Mouse (Mus musculus) ES-E14 (cell line): Measurements from ENCODE around the gene Hoxa3. TPM values are rescaled to one million over a fixed set of nuclear protein-coding genes. Genes with fewer than 3 reads are reported as not detected.

Experiments
- DNase-seq: peaks from one replicate; pipeline ENCODE4 v3.0.0-alpha.2; 2013; ENCODE audit warnings: low read depth, low spot score
- H3K27ac ChIP-seq: 2 replicates; pipeline ENCODE4 v1.5.1; 2012; ENCODE audit warnings: low read depth, mild to moderate bottlenecking, low read length, moderate library complexity, mixed read lengths; ENCODE audit not compliant: poor library complexity, insufficient read depth, severe bottlenecking
- H3K36me3 ChIP-seq: 2 replicates; pipeline ENCODE4 v1.6.1; 2012; ENCODE audit warnings: mild to moderate bottlenecking, low read length, moderate library complexity, mixed read lengths; ENCODE audit not compliant: control insufficient read depth, poor library complexity, insufficient read depth, severe bottlenecking
- H3K4me1 ChIP-seq, 2 experiments: fragments of 150-350 bp in 1 of 2; sonication (generic) in 1 of 2; 2 replicates each; pipeline ENCODE4 v1.6.1; 2012; ENCODE audit warnings: low read length in 2 of 2, mild to moderate bottlenecking in 1 of 2, mixed read lengths in 1 of 2; ENCODE audit not compliant: control insufficient read depth in 2 of 2, insufficient read depth in 2 of 2, poor library complexity in 1 of 2
- H3K4me3 ChIP-seq, 2 experiments: fragments of 150-350 bp in 1 of 2; sonication (generic) in 1 of 2; 2 replicates each; pipeline ENCODE4 v1.5.1; 2012; ENCODE audit warnings: low read length in 2 of 2, low read depth in 1 of 2, mild to moderate bottlenecking in 1 of 2, mixed read lengths in 1 of 2; ENCODE audit not compliant: insufficient read depth in 1 of 2, poor library complexity in 1 of 2, severe bottlenecking in 1 of 2
- H3K9ac ChIP-seq: 2 replicates; pipeline ENCODE4 v1.6.1; 2012; ENCODE audit warnings: low read depth, mild to moderate bottlenecking, low read length, mixed read lengths; ENCODE audit not compliant: poor library complexity, insufficient read depth, severe bottlenecking
- H3K9me3 ChIP-seq: fragments of 150-350 bp; sonication (generic); 2 replicates; pipeline ENCODE4 v1.6.1; 2012; ENCODE audit warnings: low read depth, mild to moderate bottlenecking, low read length; ENCODE audit not compliant: control insufficient read depth, insufficient read depth
- CHD2 ChIP-seq: IDR thresholded peaks from 2 replicates; pipeline ENCODE4 v1.6.1; 2014; ENCODE audit warnings: mild to moderate bottlenecking, low read depth, low read length, inconsistent platforms
- HCFC1 ChIP-seq: IDR thresholded peaks from 2 replicates; pipeline ENCODE4 v1.6.1; 2012; ENCODE audit warnings: low read length, inconsistent platforms, borderline replicate concordance; ENCODE audit not compliant: insufficient read depth
- MAFK ChIP-seq: IDR thresholded peaks from 2 replicates; pipeline ENCODE4 v1.6.1; 2014; ENCODE audit warnings: mild to moderate bottlenecking, low read depth, low read length, inconsistent platforms; ENCODE audit not compliant: insufficient read depth
- ZC3H11A ChIP-seq: IDR thresholded peaks from 2 replicates; pipeline ENCODE4 v1.6.1; 2012; ENCODE audit warnings: low read depth, mild to moderate bottlenecking, inconsistent platforms, low read length, borderline replicate concordance
- ZNF384 ChIP-seq: IDR thresholded peaks from 2 replicates; pipeline ENCODE4 v1.6.1; 2012; ENCODE audit warnings: low read depth, low read length, inconsistent platforms
- in situ Hi-C, 2 experiments: fragments of 600-800 bp; cut with MboI; formaldehyde crosslinking; loops; one replicate each; pipeline ENCODE4 v1.15.1; 2025; ENCODE audit warnings: low sequenced_read_pairs in 2 of 2, inconsistent platforms in 1 of 2; ENCODE audit not compliant: unreplicated experiment in 2 of 2
- total RNA-seq: library from RNA; depleted of rRNA; stranded (reverse); fragments of 300-350 nt; gene quantifications from 2 replicates; pipeline ENCODE4 v1.2.3, GENCODE M21; 2012

Gene Hoxa3
- total RNA-seq, 1 experiment: 0.27 TPM

DNA sequence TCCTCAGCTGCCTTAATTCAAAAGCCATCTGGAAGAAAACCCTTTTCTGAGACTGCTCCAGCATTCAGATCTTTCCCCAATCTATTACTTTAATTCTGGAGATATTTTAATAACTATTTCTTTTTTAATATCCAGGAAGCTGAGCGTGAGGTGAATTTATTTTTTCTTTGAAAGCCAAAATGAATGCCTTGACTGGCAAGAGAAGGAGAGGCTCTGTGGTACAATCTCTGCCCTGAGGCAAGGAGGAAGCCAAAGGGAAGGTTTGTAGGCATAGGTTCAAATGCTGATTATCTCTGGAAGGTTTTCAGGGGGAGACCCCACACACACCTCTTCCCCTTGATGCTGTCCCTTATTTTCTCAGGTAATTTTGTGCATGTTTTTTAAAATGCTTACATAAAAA lies 46.0 kb downstream of the Hoxa3 start:
- Histone ChIP-seq H3K4me1 (peaks cover 0 to 9% of the 10 kb centered on the region in 2 experiments; a peak in 1 of 4 replicates), H3K9me3 (no peaks in the 10 kb centered on the region), H3K27ac (no peak overlapping the region), H3K4me3 (no peak overlapping the region), H3K9ac (no peak overlapping the region), H3K36me3 (no peaks in the 10 kb centered on the region)
- no peak for DNase-seq
- in situ Hi-C loops: loop anchor here (10.0 kb wide), 3 partner anchors 58 to 992 kb away; partner anchors contain the start of genes Hoxa7 (in 2 of the 2) and Evx1 (in 1 of the 2)
- TF ChIP-seq ZNF384: no peak

DNA sequence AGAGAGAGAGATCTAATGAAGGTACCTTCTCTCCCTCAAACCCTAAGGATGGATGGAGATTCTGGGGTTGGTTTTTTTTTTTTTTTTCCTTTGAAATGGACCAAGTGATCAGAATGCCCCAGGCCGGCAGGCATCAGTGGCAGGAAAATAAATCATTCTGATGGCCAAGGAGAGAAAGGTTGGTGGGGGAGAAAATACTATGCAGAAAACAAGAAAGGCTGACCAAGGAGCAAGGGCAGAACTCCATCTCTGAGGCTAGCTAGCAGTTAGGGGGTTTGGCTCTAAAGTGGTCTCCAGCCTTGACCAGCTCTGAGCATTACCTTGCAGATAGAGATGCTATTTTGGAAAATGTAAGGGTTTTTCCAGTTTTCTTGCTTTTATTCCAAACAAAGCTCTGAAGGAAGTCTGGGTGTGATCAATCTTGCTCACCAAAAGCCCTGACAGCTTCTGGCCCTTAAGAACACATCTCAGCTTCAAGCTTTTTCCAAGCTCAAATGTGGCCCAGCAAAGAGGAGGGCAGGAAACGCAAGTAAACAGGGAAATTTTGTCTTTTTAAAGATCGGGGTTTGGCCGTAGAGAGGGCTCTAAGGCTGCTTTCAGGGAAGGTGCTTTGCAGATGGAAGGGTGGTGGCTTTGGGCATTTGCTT lies 46.6 kb downstream of the Hoxa3 start:
- TF ChIP-seq ZNF384 (no peak), HCFC1 (no peak)
- no peak overlapping the region for H3K4me3 ChIP-seq
- in situ Hi-C loops: loop anchor here (10.0 kb wide), 3 partner anchors 58 to 992 kb away; partner anchors contain the start of genes Hoxa7 (in 2 of the 2) and Evx1 (in 1 of the 2)
- H3K36me3 ChIP-seq: no peaks in the 10 kb centered on the region
- H3K27ac ChIP-seq: no peak overlapping the region
- no peak overlapping the region for H3K9ac ChIP-seq
- DNase-seq: no peak
- no peaks in the 10 kb centered on the region for H3K9me3 ChIP-seq
- peaks cover 0 to 9% of the 10 kb centered on the region in 2 experiments; a peak in 1 of 4 replicates for H3K4me1 ChIP-seq

DNA sequence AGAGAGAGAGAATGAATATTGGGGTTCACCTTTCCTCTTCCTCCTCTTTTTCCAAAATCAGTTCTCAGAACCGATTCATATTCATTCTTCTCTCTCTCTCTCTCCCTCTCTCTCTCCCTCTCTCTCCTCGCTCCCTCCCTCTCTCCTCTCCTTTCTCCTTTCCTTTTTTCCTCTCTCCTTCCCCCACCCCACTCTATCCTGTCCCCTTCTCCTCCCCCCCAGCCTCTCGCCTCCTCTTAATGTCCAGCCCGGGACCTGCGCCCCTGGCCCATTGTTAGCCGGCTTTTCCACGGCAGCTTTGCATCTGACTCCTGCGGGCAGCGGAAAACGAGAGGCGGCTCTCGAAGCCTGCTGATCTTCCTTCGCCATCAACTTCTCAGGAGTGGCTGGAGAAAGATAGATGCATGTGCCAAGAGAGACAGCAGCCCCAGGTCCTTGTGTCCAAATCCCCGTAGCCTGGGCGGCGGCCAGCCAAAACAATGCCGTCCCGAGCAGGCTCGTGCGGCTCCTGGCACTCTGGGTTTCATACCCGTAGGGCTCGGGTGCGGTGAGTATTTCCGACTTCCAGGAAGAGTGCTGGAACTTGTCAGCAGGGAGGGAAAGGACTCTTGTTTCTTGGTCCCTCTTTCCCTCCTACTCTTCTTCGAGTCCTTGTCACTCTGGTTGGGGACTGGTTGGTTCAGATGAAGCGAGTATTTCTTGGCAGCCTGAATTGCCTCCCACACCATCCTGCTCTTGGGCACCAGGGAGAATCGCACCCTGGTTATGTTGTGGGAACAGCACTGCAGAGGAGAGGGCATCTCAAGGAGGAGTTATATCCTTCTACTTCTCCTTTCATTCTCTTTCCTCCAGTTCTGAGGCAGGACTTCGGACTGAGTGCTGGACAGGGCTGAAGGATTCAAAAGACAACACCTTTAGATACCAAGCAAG lies 47.4 kb downstream of the Hoxa3 start:
- no peak overlapping the region for H3K4me3 ChIP-seq
- no peak overlapping the region for H3K27ac ChIP-seq
- no peaks in the 10 kb centered on the region for H3K36me3 ChIP-seq
- in situ Hi-C loops: loop anchor here (10.0 kb wide), 3 partner anchors 59 to 991 kb away; partner anchors contain the start of genes Hoxa7 (in 2 of the 2) and Evx1 (in 1 of the 2)
- no peak for DNase-seq
- no peak for TF ChIP-seq ZC3H11A
- no peak for TF ChIP-seq ZNF384
- no peak for TF ChIP-seq MAFK
- TF ChIP-seq HCFC1: no peak
- TF ChIP-seq CHD2: no peak
- H3K9me3 ChIP-seq: no peaks in the 10 kb centered on the region
- peaks cover 0 to 9% of the 10 kb centered on the region in 2 experiments; a peak in 1 of 4 replicates for H3K4me1 ChIP-seq
- H3K9ac ChIP-seq: no peak overlapping the region

DNA sequence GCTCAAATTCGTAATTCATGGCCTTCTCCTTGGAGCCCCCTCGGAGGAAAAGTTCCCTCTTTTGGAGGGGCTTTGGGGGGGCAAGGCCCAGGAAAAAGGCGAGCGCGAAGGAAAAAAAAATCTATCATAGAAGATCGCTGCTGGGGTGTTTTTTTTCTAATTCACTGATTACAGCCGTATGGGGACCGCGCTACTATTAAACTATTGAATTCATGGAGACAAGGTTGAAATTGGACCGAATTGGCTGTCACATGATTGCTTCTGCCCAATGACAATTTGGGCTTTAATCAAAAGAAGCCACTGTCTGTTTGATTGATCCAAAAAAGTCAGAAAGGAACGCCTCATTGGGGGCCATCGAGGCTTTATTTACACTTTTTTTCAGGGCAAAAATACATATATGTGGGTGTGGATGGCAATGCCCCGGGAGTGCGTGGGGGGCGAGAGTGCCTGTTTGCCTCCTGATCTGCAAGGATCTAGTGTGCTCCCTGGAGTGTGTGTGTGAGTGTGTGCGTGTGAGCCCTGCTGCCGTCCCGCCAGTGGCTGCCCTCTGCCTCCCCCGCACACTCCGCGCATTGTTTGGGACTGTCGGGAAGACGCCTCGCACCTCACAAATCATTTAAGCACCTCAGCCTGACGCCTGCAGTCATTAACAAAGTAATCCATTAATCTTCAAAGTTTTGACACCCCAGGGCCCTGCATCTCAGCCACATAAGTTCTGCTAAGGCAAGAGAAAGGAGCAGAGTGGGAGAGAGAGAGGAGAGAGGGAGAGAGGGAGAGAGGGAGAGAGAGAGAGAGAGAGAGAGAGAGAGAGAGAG lies 48.3 kb downstream of the Hoxa3 start, which contains the start of gene Hoxa2:
TSS of gene Hoxa2 (minus strand) at position 206 of the 815 bp plus-strand sequence.
- H3K36me3 ChIP-seq: no peaks in the 10 kb centered on the region
- peak within 1 kb of the TSS; percentile 36 for H3K9ac ChIP-seq
- no peaks in the 10 kb centered on the region for H3K9me3 ChIP-seq
- H3K4me1 ChIP-seq: peaks cover 0 to 13% of the 10 kb centered on the region in 2 experiments; a peak in 1 of 4 replicates
- H3K27ac ChIP-seq: no peak within 1 kb of the TSS
- TF ChIP-seq ZNF384 (no peak), HCFC1 (no peak), MAFK (no peak), ZC3H11A (no peak), CHD2 (no peak)
- H3K4me3 ChIP-seq: peak within 1 kb of the TSS; percentile 3 to 33; a peak in 3 of 4 replicates
- no peak for DNase-seq
- in situ Hi-C loops: loop anchor here (10.0 kb wide), 3 partner anchors 60 to 990 kb away; partner anchors contain the start of genes Hoxa7 (in 2 of the 2) and Evx1 (in 1 of the 2)
